Mouse (Mus musculus): Measurements from ENCODE around the gene Rasgrp3. TPM values are rescaled to one million over a fixed set of nuclear protein-coding genes. Genes with fewer than 3 reads are reported as not detected.

Gene Rasgrp3
- total RNA-seq, 2 experiments from 2014 or later: 27.7 to 29.0 TPM

Other genes with a start within 250 kb of the Rasgrp3 start
- gene Fam98a, start 116.0 kb downstream of the Rasgrp3 start, total RNA-seq (2021): 10 to 100 TPM; 28.0 to 39.4 TPM